Mouse (Mus musculus) cerebellum, postnatal 25 days (tissue): Measurements from ENCODE around the gene Purb.

Experiments
- DNase-seq, 2 experiments: peaks; one replicate each; pipeline ENCODE4 v3.0.0; 2021; ENCODE audit warnings: mixed read lengths in 2 of 2

The Purb gene

DNA sequence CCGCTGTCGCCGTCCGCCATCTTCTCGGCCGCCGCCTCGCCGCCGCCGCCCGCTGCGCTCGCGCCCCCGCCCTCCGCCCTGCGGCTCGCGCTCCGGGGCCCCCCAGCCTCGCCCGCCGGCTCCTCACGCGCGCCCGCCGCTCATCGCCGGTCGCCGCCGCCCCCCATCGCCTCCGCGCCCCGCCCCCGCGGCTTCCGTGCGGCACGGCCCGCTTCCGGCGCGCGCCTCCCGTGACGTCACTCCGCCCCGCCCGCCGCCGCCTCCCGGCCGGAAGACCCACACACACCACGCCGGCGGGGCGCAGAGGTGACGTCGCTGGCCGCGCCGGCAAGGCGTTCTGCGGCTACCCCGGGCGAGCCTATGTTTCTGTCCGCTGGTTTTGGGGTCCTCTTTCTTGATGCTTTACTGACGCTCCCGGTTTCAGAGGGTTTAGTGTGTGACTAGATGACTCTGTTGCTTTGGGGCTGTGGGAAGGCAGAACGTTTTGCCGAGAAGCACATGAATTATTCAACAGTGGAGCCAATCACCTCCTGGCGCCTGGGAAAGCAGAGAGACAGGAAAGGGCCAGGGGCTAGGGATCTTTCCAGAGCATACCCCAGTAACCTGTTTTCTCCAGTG is at the start of gene Purb:
TSS of gene Purb (minus strand) at position 51 of the 618 bp plus-strand sequence.
- DNase-seq = peak; percentile 96 to 98

DNA sequence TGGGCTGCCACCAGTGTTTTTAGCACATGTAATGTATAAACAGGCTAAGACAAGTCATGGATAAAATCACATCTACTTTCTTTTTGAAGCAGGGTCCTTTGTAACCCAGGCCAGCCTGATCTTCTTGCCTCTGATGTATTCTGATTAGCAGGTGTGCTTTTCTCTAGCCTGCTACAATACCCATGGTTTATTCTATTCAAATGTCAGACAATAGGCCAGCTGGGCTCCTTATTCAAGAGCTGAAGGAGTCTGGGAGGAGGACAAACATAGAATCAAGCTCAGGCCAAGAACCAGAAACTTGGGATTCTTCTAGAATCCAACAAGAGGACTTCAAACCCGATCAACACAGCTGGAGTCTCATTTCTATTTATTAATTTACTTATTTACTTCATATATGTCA is 49.5 kb upstream of the Purb start:
- DNase-seq = no peak

DNA sequence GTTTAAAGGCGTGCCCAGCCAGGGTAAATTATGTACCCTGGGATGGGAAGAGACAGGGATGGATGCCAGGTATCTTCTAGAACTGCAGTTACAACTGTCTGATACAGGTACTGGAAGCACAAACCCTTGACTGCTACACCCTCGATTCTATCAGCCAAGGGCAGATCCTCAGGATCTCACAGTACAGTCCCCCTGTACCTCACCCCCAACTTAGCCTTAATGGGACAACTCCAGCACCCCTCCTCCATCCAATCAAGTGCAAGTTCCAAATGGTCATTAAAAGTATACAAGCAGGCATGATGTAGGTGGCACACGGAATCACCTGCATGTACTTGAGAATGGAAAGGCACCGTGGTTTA is 49.1 kb upstream of the Purb start:
- DNase-seq = no peak

DNA sequence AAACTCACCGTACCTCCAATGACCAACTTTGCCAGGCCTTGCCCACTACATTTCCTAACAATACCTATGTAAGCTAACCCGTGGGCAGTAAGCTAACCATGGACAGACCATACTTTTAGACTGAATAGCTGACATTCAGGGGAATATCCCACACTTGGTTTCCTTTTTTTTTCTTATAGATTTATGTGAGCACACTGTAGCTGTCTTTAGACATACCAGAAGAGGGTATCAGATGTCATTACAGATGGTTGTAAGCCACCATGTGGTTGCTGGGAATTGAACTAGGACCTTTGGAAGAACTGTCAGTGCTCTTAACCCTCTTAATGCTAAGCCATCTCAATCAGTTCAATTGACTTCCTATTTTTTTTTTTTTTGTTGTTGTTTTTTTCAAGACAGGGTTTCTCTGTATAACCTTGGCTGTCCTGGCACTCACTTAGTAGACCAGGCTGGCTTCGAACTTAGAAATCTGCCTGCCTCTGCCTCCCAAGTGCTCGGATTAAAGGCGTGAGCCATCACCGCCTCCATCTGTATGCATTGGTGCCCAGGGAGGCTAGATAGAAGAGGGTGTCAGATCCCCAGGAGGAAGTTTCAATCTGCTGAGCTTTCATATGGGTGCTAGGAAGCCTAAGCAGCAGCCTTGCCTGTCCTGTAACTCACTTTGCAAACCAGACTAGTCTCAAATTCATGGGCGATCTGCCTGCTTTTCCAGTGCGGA is 48.6 kb upstream of the Purb start:
- no peak for DNase-seq

DNA sequence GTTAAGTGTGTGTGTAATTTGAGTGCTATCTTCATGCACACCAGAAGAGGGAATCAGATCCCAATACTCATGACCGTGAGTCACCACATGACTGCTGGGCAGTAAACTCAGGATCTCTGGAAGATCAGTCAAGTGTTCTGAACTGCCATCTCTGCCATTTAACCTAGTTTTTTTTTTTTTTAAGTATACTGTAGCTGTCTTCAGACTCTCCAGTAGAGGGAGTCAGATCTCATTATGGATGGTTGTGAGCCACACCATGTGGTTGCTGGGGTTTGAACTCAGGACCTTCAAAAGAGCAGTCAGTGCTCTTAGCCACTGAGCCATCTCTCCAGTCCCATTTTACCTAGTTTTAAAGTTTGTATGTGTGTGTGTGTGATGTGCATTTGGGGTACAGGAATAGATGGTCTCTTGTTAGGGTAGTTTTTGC is 48.0 kb upstream of the Purb start:
- DNase-seq = no peak

DNA sequence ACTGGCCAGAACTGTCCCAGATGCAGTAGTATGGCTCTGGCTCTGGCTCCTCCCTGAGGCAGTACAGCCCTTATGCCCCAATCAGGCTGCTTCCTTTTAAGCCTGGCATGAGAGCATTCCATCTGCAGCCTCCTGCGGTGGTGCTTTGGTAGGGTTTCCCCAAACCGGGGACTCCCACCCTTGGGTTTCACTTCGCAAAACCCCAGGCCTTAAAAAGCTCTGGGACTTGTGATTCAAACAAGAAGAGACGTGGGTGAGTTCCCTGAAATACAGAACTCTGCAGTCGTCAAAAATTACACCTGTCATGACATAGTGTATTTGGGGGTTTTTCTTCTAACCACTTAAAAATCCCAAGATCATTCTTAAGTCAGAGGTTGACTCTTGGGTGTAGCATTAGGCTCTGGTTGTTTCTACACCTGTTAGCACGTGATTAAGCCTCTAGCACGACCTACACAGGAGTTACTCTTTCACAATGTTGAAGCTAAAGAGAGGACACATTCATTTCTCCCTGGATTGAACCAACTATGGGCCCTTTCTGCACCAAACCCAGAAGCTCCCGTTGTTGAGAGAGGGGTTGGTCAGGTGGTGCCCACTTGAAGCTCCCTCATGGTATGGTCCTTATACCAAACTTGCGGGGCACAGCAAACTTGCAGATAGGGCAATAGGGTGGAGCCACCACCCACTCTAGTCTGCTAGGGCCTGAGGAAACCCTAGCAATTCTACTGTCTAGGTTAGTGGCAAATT is 47.2 kb upstream of the Purb start:
- DNase-seq = no peak

DNA sequence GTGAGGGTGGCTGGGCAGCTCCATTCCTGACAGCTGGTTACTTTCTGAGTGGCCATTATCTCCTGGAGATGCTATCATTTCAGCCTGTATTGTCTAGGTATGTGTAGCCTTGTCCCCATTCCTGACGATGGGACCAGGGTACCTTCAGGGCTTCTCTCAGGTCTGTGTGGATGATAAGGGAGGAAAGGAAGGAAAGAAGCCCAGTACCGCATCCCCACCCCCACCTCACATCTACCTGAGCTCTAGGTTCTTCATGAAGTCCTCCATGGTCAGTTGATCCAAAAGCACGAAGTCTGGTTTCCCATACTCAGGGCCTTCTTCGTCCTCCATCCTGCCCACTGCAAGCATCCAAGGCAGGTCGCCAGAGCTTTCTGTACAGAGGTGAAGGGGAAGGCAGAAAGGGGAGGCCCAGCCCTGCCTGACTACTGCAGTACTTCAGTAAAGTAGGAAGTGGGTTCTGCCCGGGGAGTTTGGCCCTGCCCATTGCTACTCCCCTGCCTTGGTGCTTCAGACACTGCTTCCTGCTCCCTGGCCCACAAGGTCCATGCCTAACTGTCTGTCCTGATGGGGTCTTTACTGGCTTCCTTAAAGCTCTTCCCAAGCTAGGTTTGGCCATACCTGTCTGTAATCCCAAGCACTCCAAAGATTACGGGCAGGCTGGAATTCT is 44.9 kb upstream of the Purb start, which contains the start of gene Myo1g:
TSS of gene Myo1g (minus strand) at position 459 of the 667 bp plus-strand sequence.
- DNase-seq = no peak

DNA sequence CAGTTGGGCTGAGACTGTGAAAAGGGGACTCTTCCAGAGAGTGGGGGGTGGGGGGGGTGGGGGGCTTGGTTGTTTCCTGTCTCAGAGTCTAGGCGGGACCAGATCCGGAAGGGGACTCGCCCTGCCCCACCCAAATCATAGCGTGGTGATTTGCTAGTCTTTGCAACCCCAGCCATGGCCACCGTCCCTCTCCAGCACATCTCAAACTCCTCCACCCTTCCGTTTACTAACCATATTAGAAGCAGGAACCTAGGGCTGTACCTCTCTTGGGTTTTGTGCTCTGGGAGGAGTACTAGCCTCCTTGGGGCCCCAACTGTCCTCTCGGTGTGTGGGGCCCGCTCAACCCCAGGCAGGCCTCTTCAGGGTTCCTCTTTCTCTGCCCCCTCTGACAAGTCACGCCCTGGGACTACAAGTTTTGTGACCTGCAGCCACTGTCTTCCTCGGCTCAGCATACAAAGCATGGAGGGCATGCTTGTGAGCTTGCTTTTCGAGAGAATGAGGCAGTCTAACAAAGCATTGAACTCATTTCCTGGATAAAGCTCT is 43.8 kb upstream of the Purb start:
- DNase-seq = no peak

DNA sequence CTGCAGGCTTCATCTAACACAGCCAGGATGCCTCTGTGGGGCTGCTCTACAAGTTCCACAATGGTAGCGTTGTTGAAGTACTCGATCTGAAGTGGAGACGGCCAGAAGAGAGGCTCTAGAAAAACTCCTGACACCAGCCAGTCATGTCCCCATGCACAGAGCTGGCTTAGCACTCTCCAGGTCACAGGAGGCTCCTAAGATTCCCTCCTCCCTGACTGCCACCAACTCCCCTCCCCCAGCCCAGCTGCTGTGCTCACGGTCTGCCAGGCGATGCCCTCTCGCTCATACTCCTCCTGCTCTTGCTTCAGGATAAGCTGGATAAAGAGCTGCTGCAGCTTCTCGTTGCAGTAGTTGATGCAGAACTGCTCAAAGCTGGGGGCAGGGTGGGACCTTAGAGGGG is 39.1 kb upstream of the Purb start:
- peak; percentile 25 to 61 for DNase-seq

DNA sequence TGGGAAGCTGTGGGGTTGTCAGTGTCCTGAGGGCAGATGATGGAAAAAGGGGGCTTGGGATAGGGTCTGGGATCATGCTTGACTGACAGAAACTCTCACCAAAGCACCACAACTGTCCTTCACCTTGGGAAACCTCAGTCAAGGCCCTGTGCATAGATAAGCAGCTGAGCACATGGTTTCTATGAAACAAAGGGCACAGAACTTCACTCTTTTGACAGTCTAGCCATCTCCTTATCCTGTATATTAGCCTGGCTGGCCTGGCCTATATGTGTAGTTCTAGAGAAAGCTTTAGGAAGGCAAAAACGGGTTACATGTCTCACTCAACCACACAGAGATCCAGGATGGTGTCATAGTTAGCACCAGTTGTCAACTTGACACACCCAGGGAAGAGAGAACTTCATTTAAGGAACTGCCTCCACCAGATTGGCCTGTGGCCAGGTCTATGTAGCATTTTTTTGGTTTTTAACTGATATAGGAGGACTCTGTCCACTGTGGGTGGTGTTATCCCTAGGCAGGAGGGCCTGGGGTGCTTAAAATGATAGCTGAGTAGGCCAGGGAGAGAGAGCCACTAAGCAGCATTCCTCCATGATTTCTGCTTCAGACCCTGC is 32.7 kb upstream of the Purb start:
- no peak for DNase-seq

DNA sequence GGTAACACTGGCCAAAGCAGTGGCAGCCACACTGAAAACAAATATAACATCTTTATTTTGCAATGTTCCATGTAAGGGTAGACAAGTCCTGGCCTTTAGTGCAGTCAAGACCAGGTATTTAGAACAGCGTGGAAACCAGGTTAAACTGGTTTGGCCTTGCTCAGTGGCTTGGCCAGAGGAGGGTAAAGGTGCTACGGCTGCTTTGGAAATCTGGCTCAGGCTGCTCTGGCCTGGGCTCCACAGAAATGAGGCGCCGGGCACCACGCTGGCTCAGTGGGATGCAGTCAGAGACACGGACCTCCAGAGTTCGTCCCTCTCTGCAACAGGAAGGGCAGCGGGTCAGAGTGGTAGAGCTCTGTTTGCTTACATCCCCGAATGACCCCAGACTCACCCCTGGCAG is 30.8 kb upstream of the Purb start:
- no peak for DNase-seq

DNA sequence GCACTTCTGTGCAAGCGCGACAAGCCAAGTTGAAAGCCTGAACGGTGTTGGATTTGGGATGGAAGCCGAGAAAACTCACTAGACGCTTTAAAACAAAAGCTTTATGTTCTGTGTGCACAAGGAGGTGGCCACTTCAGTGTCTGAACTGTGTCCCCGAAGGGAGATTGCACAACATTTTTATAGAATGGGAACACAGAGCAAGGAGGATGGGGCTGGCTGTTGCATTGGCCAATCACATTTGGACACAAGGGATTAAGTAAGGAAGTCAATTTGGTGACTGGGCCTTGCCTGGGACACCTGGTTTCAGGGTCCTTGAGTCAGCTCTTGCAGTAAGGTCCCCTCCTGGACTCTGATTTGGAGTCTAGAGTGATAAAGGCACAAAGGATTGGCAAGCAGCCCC is 29.0 kb upstream of the Purb start:
- no peak for DNase-seq

DNA sequence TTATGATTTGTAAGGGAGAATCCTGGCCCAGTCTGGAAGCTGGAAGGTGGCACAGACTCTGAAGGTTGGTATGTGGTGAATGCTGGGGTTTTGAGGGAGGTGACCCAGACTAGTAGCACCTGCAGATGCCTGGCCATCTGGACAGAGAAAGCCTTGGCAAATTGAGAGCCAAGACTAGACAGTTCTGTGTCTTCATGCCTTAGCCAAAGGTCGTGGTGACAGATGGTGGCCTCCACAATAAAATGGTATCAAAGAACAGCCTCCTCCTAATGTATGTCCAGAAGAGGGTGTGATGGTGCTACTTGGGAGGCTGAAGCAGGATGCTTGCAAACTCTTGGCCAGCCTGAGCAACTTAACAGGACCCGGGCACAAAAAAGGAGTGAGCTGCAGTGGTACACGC is 28.5 kb upstream of the Purb start:
- DNase-seq = peak; percentile 78 to 85

DNA sequence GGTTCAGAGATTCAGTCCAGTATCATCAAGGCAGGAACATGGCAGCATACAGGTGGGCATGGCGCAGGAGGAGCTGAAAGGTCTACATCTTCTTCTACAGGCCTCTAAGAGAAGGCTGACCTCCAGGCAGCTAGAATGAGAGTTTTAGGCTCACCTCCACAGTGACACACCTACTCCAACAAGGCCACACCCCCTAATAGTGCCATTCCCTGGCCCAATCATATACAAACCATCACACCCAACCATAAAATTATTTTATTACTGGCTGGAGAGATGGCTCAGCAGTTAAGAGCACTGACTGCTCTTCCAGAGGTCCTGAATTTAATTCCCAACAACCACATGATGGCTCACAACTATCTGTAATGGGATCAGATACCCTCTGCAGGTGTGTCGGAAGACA is 26.8 kb upstream of the Purb start:
- no peak for DNase-seq

DNA sequence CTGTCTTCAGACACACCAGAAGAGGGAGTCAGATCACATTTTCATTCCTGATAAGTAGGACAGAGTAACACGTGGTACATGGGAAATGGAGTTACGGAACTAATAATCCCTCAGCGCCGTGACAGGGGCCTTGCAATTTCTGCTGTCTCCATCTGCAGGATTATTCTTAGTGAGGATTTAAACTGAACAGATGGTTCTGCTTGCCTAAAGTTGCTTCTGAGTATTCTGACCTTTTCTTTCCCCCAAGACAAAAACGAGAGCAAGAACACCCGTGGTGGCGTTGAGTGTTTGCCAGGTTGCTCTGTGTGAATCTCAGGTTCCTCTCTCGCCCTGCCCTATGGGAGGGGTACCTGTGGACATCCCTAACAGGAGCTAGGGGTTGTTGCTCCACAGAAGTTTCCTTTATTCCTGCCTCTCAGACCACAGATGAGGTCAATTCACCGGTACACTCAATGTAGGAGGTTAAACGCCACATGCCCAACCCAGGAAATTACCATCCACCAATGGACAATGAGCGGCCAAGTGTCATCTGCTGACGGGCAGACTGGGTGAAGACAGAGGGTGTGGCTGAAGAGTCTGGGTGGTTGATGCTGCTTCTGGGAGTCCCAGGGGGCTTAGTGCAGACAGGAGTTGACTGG is 21.7 kb upstream of the Purb start:
- peak; percentile 69 to 83 for DNase-seq

DNA sequence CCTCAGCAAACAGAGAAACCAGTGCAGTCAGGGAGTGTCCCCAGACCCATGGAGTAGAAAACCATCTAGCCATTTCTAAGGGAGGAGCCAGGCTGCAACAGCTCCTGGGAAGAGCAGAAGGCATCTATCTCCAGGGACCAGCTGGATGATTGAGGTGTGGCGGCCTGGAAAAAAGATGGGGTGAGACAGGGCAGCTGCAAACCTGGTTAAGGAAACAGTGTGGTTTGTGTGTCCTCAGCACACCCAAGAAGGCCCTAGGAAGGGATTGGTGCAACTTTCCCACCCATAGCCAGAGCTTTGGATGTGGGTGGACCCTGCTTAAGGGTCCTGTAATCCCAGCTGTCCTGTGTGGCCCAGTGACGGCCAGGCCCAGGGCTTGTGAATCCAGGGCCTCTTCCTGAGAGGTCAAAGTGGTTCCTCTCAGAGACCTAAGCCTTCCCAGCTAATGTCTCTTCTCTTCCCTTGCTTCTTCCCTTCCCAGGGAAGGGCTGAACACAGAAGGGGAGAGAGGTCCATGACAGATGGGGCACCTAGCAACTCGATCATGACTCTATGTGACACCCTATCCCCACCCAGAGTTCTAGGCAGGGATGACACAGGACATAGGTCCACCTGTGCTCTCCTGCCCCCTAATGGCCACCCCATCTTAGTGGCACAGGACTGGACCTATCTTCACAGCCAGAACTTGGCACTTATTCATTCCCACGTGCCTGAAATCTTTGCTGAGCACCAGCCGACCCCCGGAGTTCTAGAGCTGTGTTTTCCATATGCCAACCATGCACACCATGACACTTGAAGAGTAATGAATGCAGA is 14.2 kb upstream of the Purb start:
- peak; percentile 70 to 85 for DNase-seq

DNA sequence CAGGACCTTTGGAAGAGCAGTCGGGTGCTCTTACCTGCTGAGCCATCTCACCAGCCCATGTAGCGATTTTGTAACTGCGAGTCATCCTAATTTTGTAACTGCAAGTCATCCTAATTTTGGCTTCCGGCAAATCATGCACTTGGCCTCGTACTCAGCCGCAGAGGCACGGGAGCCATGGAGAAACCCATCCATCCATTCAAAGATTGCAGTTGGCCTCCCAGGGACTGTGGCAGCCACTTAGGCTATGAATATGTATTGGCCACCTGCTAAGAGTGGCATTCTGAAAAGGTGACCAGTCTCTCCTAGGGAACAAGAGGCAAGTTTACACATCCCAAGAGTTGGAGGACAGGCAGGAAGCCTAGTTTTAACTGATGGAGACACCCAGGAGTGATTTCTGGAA is 13.5 kb upstream of the Purb start:
- no peak for DNase-seq

DNA sequence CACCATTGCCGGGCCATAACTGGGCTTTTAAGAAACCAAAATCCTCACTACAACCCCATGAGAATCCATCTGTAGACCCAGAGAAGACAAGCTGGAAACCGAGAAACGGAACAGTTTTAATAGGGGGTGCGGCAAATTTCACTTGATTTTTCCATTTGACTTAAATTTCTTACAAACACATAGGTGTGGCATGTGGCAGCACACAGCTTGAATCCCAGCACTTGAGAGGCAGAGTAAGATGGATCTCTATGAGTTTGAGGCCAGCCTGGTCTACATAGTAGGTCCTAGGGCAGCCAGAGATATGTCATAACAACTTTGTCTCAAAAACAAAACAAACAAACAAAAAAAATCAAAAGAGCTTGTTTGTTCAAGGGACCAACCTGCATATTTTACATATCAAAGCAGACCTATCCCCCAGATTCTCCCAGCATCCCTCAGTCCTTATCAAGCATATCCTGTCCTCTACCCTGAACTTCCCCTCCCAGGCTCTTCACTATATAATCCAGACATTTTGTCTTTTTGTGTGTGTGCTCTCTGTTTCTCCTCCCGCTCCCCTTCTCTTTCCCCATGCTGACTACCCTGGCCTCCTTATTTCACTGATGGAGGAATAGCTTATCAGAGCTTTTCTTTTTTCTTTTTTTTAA is 12.4 kb upstream of the Purb start:
- DNase-seq = no peak

DNA sequence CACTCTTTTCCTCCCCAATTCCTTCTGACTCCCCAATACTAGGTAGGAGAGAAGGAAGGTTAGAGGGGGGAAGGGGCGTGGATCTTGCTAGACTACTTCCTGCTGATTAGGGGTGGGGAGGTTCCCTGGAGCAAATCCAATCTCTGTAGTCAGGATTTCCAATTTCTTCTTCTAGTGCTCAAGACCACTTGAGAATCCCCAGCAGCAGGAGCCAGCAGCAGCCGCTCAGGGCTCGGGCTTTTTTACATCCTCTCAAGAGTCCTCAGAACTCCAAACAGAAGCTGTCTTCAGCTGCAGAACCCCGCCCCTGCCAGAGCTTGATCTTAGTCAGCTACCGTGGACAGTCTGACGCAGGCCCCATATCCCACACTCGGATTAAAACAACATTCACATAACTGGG is 11.8 kb upstream of the Purb start:
- DNase-seq = no peak

DNA sequence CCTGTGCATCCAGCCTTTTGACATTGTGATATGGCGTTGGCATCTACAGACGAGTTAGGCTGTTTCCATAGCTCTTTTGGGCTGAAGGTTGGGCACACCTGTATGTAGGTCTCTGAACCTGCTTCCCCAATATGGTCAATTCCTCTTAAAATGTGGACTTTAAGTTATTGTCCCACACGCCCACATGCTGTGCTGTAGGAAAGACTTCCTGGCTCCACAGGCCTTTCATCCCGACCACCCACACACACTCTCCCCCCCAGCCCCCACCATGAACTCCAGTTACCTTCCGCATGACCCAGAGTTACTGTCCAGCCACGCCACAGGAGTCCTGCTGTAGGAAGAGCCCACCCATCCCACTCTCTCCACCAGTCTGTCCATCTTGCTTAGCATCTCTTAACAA is 11.2 kb upstream of the Purb start:
- DNase-seq = no peak
